Mouse (Mus musculus) CD4-positive helper T cell, adult 2 months (primary cell): ENCODE results near the gene Ptgr1.

Experiments
- DNase-seq: peaks from one replicate; pipeline ENCODE4 v3.0.0-alpha.2; 2012; ENCODE audit warnings: low read depth, missing footprints, low spot score

The Ptgr1 gene

DNA sequence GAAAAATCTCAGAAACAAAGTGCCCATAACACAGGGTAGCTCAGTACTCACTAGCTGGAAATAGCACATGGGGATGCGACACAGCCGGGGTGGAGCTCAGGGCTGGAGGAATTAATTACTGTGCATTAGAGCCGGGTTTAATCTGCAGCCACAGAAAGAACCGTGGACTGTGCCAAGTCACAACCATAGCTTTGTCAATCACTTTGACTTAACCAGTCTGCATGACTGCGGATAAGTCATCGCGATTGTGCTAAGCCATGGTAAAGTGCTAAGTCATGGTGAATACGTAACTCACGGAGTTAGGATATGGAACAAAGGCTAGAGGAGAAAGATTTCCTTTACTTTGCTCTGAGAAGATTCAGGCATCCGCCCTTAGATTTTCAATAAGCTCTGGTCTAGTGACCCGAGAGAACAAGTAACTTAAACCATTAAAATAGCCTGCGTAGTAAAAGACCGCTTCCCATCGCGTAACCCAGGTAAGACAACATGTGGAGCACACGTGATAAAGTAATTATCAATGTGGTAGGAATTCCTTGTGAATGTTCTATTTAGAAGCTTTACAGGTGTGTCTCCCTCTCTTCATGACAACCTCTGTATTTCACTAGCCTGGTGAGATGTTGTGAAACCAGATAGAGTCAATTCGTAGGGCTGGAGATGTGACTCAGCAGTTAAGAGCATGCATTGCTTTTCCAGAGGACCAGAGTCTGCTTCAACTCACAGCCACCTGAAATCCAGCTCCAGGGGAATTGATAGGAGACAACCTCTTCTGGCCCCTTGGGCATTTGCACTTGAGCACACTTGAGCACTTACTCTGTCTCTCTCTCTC is 3.9 kb upstream of the Ptgr1 start:
- no peak for DNase-seq

DNA sequence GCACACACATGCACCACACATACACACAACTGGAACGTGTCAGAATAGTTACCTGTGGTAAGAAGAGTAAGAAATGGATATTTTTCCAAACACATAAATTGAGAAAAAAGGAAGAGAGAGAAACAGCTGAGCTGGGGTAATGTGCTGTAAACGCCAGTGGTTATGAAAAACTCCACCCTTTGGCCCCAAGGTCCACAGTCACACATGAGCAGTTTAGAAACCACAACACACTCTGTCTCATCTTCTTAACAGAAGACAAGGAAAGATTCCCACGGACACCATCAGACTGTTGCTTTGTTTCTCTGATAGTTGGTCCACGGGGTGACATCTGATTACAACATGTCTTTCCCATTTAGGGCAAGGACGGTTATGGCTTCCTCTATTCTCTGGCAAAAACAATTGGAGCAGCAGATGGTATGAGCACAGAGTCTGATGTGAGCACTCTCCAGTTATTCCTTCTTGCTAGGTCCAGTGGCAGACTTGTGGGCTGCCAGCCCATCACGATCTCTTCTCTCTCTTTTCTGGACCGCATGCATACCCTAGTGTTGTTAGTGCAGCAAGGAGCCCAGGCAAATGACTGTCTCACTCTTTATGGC is 2.5 kb upstream of the Ptgr1 start:
- no peak for DNase-seq

DNA sequence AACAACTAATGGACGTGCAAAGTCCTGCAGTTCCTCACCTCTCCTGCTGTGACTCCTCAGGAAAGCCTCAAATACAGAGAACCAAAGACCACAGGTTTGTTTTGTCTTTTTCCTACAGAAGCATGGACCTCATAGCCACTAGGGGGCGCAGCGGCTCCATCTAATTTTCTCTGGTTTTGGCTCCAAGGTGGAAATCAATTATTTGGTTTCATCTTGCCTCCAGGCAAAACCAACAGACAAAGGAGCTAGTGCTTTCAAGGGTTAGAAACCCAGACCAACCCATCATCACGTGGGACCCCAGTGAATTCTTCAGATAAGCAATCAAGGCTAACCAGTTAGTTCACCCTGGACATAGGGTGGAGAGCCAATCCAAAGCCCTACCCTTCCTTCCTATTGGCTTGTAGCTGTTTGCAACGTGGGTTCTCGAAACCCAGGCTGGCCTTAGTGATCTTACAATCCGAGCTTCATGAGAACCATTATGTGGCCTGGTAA is 1.7 kb downstream of the Ptgr1 start:
- DNase-seq = peak; percentile 75

DNA sequence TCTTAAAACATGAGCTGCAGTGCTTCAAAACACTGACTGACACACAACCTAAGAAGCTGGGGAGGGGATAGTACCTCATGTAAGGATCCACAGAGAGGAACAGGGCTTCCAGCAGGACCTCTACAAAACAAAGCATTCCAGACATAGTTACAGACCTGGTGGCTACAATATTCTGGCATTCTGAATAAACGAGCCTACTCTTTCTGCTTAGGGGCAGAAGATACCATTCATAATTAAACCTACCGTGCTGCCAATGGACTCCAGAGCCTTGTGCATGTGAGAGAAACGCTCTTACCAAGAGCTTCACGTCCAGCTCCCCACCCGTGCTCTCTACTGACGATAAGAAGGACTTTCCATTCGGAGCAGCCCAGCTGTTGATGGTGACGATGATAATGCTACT is 4.1 kb downstream of the Ptgr1 start:
- no peak for DNase-seq

DNA sequence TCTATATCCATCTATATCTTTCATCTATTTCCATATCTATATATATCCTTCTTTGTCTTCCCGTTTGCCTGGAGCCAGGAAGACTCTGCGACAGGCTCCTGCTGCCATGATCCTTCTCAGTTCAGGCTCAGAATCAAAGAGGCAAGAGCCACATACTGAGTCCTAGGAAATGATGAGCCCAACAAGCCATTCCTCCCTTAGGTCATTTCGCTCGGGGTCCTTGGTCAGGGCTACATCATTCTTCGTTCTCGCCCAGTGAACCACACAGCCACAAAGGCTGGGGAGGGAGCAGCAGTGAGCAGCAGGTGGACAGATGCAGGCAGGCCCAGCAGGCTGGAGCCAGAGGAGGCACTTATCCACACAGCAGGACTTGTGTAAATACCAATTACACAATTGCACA is 5.5 kb downstream of the Ptgr1 start:
- no peak for DNase-seq

DNA sequence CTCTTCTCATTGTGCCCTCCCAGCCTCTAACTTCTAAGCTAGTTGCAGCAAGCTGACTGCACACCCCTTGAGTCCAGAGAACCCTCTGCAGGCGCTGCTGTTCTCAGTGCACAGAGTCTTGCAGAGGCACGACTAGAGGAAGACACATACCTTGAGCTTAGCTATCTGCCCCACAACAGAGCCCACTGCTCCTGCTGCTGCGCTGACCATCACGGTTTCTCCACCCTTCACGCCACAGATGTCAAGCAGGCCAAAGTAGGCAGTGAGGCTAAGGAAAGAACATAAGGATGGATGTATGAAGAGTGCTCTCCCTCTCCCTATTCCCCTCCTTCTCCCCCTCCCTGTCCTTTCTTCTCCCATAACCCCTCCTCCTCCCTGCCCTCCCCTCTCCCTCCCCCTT is 11.2 kb downstream of the Ptgr1 start:
- no peak for DNase-seq

DNA sequence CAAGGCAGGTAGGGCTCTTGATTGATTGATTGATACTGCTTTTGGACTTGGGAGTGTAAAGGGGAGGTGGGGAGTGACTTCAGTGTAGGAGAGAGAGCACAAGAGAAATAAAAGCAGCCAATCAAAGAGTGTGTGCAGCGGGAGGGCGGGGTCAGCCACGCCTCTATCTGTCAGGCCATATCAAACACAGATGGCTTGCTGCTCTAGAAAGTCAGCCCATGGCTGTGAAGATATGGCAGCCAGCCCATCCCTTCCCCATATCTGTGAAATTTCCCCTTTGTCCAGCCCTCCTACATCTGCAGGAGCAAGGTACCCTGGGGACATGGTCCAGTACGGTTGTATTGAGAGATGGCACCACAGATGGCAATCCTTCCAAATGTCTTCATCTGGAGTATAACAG is 16.2 kb downstream of the Ptgr1 start:
- DNase-seq = no peak

DNA sequence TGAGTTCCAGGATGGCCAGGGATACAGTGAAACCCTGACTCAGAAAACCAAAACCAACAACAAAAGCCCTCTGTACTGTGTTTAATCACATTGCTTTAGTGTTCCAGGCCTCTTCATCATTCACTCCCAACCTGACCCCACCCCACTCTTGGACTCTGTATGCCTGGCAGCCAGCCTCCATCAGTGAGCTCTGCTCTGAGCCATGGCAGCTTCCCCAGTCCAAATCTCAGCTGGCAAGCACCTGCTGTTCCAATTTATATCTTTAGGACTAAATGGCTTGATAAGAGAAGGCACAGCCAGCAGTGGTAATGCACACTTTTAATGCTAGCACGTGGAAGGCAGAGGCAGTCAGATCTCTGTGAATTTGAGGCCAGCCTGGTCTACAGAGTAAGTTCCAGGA is 21.8 kb downstream of the Ptgr1 start:
- DNase-seq = no peak

DNA sequence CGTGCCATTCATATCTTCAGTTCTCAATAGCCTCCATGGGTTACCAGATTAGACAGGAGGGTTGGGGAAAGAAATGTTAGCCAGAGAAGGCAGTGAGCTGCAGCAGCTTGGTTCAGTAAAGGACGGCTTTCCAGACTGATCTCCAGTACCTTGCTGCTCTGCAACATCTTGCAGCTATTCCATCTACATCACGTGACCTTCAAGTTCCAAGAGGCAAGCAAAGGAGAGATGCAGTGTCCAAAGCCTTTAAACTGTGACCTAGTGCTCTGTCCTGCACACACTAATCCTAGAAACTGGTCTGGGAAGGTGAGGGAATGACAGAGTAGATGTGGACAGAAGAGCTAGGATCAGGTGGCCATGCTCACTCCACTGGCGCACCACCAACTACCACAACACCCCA is 23.6 kb downstream of the Ptgr1 start:
- DNase-seq = no peak

DNA sequence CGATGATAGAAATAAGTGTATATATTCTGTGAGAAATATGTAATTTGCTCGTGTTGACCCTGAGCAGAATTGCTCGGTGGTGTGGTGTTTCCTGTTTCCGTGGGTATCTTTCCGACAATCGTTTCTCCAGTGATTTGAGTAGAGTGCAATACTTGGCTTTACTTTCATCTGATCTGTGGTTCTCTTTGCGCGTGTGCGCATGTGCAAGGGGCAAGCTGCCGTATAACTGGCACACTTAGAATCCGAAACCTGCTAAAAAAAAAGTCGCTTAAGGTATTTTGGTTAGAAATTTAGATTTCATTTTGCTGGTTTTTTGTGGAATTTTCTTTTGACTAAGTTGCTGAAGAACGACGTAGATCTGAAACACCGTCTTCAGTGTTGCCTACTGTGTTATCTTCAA is 25.2 kb downstream of the Ptgr1 start:
- peak; percentile 14 for DNase-seq

DNA sequence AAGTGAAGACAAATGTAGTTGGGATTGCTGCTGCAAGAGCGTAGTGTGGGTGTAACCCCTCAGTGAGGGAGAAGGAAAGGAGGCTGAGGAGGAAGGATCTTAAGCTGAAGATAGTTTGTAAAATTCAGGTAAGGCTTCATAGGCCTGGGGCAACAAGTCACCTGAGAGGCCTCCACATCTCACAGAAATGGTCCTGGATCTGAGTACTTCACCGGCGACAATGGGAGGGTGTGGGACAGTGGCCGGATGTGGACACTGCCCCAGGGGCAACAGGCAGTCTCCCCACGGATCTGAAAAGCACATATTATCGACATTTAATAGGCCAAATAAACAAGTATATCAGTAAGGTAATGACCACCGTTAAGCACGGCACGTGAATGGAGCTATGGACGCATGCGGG is 34.3 kb downstream of the Ptgr1 start:
- no peak for DNase-seq

DNA sequence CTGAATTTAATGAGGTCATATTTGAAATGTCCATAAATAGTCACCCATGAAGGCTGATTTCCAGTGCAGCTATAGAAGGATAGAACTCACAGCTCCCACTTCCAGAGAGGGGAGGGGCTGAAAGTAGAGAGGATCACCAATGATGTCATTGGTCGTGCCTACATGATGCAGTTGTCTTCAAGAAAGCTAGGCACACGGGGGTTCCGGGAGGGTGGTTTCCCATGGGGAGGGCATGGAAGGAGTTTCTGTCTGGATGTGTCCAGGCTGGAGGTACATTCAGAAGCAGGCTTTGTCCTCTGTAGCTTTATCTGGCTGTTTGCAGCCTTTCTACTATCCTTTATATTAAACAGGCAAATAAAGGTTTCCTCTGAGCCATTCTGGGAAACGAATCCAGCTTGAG is 38.5 kb downstream of the Ptgr1 start:
- no peak for DNase-seq

DNA sequence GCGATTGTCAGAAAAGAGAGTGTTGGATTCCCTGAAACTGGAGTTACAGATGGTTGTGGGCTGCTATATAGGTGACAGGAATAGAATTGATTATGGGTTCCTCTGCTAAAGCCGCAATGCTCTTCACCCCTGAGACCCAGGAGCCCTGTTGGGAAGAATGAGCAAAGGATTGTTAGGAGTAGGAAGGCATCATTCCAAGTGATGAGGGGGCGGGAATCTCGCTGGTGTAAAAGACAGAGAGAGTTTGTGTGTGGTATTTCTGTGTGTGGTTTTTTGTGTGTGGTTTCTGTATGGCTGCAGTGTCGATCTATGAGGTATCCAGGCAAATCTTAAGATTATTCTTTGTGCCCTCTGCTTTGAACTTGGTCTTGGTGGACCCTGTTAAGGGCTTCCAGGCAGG is 42.2 kb downstream of the Ptgr1 start:
- no peak for DNase-seq

DNA sequence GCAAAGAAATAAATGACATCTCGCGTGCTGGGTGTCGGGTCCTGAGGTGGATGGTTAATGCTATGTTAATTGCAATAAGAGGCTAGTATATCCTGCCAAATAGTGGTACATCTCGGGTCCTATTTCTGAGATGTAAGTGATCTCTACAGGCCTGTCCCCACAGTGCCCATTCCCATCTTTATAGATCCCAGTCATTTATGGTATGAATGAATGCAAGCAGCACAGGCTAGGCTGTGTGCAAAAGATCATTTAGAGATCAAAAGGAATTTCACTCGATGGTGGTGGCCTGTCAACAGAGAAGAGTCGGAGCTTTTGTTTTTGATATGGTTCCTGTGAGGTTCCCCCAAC is 42.7 kb downstream of the Ptgr1 start:
- DNase-seq = peak; percentile 35

DNA sequence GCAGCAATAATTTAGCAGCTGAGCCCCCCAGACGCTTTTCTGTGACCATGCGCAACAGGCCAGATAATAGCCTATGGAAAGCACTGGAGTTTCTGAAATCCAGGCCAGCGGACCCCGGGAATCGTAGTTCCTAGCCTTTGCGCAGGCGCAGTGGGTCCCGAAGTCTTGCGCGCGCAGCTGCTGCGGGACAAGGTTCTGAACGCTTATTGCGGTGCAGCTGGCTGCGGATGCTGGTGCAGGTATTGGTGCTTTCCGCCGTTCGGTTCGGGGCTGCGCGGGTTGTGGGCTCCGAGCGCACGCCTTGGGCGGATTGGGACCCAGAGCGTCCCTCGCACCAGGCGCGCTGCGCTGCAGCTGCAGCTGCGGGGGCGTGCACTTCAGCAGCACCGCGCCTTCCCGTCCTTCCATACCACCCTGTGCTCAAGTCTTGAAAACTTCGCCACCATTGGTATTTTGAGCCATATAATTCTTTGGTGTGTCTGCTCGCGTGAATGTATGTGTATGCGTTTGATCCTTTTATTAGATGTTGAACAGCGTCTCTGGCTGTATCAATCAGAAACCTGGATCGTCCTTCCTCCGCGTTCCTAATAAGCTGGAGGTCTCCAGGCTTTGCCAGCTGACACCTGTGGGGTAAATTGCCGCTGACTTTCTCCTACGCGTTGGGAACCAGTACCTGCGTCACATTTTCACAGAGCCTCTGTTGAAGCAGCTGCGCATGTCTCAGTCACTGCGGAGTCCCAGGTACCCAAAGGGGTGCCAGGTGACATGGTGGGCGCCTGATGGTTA is 43.3 kb downstream of the Ptgr1 start, which contains the start of gene Zkscan16:
Gene Zkscan16, plus strand, starts transcription at position 209 of the 786 bp plus-strand sequence.
- peak; percentile 48 for DNase-seq

DNA sequence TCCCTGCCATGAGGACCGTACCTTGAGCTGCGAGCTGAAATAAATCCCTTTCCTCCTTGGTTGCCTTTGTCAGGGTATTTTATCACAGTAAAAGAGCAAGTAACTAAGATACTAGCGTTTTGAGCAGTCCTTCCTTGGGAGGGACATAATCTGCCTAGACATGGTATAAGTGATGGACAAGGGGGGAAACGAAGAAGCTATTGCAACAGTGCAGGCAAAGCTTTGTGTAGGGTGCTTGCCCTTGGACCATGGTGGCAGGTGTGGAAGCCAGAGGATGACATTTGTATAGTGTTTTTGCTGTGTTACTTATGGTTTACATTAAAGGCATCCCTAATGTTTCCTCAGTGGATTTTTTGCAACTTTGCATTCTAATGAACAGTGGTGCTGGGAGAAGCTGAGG is 44.0 kb downstream of the Ptgr1 start:
- DNase-seq = no peak

DNA sequence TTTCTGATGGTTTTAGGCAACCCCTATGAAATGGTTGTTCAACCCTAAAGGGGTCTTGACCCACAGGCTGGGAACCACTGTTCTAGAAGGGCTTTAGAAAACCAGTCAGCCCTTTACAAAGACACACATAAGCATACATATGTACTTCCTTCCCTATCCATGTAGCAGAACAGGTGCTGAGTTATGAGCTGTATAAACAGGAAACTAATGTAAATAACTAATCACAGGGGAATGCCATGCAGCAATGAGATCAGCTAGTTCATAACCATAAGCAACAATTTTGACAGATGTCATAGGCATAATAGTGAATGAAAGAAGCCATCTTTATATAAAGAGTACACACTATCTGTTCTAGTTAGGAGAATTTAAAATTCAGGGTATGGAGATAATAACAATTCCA is 45.3 kb downstream of the Ptgr1 start:
- no peak for DNase-seq

DNA sequence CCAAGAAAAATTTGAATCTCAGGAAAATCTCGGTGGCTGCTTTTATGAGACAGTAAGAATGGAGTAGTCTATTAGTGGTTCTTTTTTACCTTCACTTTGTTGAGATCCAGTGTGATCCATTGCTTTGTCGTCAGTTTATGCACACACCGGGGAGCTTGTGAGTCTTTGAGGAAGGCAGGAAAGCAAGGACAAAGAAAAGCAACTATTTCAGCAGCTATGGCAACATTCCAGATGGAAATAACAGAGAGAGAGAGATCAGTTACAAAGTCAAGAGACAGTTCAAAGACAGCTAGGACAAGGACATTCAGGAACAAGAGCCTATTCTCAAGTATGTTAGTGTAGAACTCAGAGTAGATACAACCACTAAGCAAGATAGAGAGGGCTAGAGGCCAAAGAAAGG is 51.1 kb downstream of the Ptgr1 start:
- DNase-seq = no peak

DNA sequence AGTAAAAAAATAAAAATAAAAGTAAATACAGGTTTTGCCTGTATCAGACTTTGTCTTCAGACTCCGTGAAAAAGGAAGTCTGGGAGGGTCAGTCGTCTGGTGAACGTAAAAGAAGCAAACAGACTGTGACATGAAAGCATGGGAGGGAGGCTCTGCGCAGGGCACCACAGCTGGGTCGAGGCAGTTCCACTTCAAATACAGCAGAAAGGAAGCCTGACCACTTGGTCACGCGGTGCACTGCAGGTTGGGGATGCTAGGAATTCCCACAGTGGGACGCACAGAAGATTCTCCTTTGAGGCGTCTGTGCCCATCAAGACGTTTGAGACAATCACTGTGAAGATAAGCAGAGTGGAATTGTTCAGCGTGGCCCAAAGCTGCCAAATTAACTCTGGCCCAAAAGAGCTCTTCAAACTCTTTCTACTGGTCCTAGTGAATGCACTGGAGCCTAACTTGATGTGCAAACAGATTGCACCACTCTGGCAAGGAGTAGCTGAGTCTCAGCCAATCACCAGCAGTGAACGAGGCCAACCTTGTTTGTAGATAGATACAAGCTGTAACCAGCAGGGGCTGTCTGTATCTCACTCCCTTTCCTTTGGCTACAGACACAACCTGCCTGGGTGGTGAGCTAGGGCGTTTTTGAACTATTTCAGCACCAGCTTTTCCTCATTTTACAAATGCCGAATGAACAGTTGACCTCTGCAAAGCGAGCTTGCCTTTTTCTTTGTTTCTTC is 52.0 kb downstream of the Ptgr1 start:
- DNase-seq = peak; percentile 35

DNA sequence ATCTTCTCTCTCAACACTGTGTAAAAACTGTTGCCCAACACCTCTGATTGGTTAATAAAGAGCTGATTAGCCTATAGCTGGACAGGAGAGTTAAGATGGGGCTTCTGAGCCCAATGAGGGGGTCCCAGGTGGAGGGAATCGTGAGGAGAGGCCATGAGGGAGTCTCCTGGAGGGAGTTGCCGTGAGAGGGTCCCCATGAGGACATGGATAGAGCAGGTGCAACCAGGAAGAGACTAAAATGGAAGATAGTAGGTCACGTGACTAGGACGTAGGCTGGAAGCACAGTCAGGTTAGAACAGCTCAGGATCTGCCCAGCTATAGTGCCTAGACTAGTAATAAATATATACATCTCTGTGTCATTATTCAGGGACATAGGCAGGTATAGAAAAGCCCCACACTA is 52.6 kb downstream of the Ptgr1 start:
- no peak for DNase-seq

DNA sequence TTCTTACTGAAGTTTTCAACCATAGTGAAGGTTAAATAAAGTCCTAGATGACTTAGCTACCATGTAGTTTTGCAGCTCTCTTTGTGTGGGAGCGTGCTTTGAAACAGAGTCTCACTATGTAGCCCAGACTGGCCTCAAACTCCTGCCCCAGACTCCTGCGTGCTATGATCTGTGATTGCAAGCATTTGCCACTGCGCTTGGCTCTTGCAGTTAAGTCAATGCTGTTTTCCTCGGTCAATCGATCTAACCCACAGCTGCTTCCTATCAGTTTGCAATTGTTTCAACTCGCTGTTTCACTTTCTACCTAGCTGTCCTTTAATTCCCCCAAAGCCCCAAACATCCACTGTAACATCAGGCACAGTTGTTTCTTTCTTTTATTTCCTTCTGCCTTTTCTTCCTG is 54.4 kb downstream of the Ptgr1 start:
- no peak for DNase-seq

DNA sequence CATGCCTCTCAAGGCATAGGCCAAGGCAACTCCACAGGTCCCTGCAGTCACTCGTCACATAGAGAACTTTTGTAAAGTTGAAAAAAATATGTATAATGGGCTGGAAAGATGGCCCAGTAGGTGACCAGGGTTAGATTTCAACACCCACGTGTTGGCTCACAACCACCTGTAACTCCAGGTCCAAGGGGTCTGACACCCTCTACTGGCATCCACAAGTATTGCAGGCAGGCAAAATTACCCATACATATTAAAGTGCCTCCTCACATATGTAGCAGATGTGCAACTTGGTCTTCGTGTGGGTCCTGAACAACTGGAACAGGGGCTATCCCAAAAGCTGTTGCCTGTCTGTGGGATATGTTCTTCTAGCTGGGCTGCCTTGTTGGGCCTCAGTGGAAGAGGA is 59.3 kb downstream of the Ptgr1 start:
- no peak for DNase-seq
